ENCODE assay signal across 12 mouse cellular contexts in the genomic region with DNA sequence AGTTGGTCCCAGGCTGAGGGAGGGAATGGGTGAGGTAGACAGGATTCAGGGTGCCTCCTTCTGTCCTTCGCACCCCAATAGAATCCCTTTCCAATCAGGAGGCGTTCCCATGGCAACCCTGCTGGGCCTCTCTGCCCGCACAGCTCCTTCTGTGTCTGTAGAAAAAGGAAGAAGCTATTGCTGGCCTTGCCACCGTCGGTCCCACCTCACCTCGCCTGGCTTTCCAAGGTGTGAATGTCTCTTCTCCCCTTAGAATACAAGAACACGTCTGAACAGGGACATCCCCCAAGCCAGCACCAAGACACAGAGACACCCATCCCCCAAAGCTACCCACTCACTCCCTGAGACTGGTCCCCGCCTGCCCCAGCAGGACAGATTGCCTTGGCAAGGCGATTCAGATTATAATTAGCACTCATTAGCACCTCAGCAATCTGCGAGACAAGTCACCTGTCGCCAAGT. TPM values are rescaled to one million over a fixed set of nuclear protein-coding genes. Genes with fewer than 3 reads are reported as not detected.
DNase-seq lines count a peak whose midpoint lies in the region; ATAC-seq and TF ChIP-seq lines count a peak whose summit lies in the region.
"Had no signal": no experiment of that assay in that cellular context is flagged by ENCODE, and none has a peak within 500 bp of the region (broad histone marks: within the 10 kb centered on the region; RNA-seq: fewer than 3 reads in every experiment).

No protein-coding gene starts in this region.

- no peak for TF ChIP-seq CTCF in brain, embryonic 14.5 days (IDR thresholded peaks at IDR 0.05; ENCODE audit: borderline replicate concordance, extremely low read depth, insufficient read depth, insufficient read length)
- no peak for TF ChIP-seq CTCF in layer of hippocampus, adult 2 months (conservative IDR thresholded peaks at IDR 0.05)
- TF ChIP-seq CTCF in gastrocnemius, adult 2 months (IDR thresholded peaks at IDR 0.05), result no peak

- 3% methylated on average over 11 of the region's 11 CpGs for WGBS in forebrain, embryonic 13.5 days
- WGBS in midbrain, embryonic 13.5 days, result 6% methylated on average over 11 of the region's 11 CpGs

- no peaks in the 10 kb centered on the region for H3K9me3 ChIP-seq in forebrain, embryonic 13.5 days (replicated peaks)
- H3K9me3 ChIP-seq in midbrain, embryonic 13.5 days, result no peaks in the 10 kb centered on the region
- H3K9me3 ChIP-seq: G1E; heart, embryonic 15.5 days had no signal

- ATAC-seq in forebrain, embryonic 13.5 days, result peak; percentile 91
- ATAC-seq in midbrain, embryonic 13.5 days, result peak; percentile 34; the same call in 1 of the 2 replicates

- H3K9ac ChIP-seq in forebrain, embryonic 13.5 days, result no peak overlapping the region
- 0 out of 2 replicates have a peak overlapping the region, but pooled peaks have one; percentile 29 for H3K9ac ChIP-seq in midbrain, embryonic 13.5 days (replicated peaks)
- H3K9ac ChIP-seq: heart, embryonic 15.5 days had no signal

- intact Hi-C loops in gastrocnemius, adult 2 months (cut with DNase I), result no loop called here

- H3K27me3 ChIP-seq in forebrain, embryonic 13.5 days, result no peaks in the 10 kb centered on the region
- H3K27me3 ChIP-seq in midbrain, embryonic 13.5 days, result no peaks in the 10 kb centered on the region

- H3K27ac ChIP-seq in forebrain, embryonic 13.5 days, result peak overlapping the region; percentile 91
- peak overlapping the region; percentile 80 for H3K27ac ChIP-seq in layer of hippocampus, adult 2 months
- H3K27ac ChIP-seq in midbrain, embryonic 13.5 days, result peak overlapping the region; percentile 69
- H3K27ac ChIP-seq in gastrocnemius, adult 2 months, result no peak overlapping the region
- H3K27ac ChIP-seq: heart, embryonic 15.5 days had no signal

- H3K4me1 ChIP-seq in forebrain, embryonic 13.5 days, result peaks cover 74% of the 10 kb centered on the region
- H3K4me1 ChIP-seq in midbrain, embryonic 13.5 days (replicated peaks), result peaks cover 45% of the 10 kb centered on the region
- H3K4me1 ChIP-seq: heart, embryonic 15.5 days had no signal

- no peak for TF ChIP-seq POLR2A in brain, embryonic 14.5 days (IDR thresholded peaks at IDR 0.05; ENCODE audit: borderline replicate concordance, extremely low read depth, insufficient read depth, insufficient read length, poor library complexity, severe bottlenecking)

- peak overlapping the region; percentile 21 for H3K4me2 ChIP-seq in forebrain, embryonic 13.5 days
- H3K4me2 ChIP-seq in midbrain, embryonic 13.5 days (replicated peaks), result peak overlapping the region; percentile 10; the same call in 1 of the 2 replicates
- H3K4me2 ChIP-seq: heart, embryonic 15.5 days had no signal

- no peaks in the 10 kb centered on the region for H3K36me3 ChIP-seq in forebrain, embryonic 13.5 days (ENCODE audit: poor library complexity, severe bottlenecking)
- no peaks in the 10 kb centered on the region for H3K36me3 ChIP-seq in midbrain, embryonic 13.5 days
- H3K36me3 ChIP-seq: G1E; heart, embryonic 15.5 days had no signal

- no peak overlapping the region for H3K4me3 ChIP-seq in forebrain, embryonic 13.5 days
- no peak overlapping the region for H3K4me3 ChIP-seq in layer of hippocampus, adult 2 months
- no peak overlapping the region for H3K4me3 ChIP-seq in midbrain, embryonic 13.5 days (replicated peaks)
- H3K4me3 ChIP-seq in gastrocnemius, adult 2 months, result no peak overlapping the region
- H3K4me3 ChIP-seq: heart, embryonic 15.5 days had no signal

- DNase-seq in brain, embryonic 14.5 days (ENCODE audit: low read depth), result peak; percentile 96
- DNase-seq in layer of hippocampus, adult 2 months (ENCODE audit: low spot score in 2 of 2), result peak; percentile 73 to 84
- DNase-seq in kidney, adult 8-10 months, result no peak
- DNase-seq in adrenal gland, postnatal 25 days, result no peak
- DNase-seq in heart, adult 9 months (ENCODE audit: low spot score in 2 of 2), result no peak
- DNase-seq in gastrocnemius, adult 2 months, result no peak

RNA-seq across cellular contexts. Expression of a gene that starts 8.8 kb away (rescaled TPM):
- polyA plus RNA-seq in brain, embryonic 14.5 days (2012; rRNA removed), result 0.05 TPM in 1 of 2 replicates, not detected in the other
- polyA plus RNA-seq in forebrain, embryonic 13.5 days (2015; fragmentation: Nextera tagmentation; extraction: Ambion mirVana), result not detected in 2 replicates
- not detected for total RNA-seq in layer of hippocampus, adult 2 months (2021)
- polyA plus RNA-seq in midbrain, embryonic 13.5 days (2015; fragmentation: Nextera tagmentation; extraction: Ambion mirVana), result not detected in 2 replicates
- total RNA-seq in adrenal gland, postnatal 25 days (2021), result not detected in 2 replicates
- not detected for total RNA-seq in gastrocnemius, adult 2 months (2021)
- total RNA-seq: common myeloid progenitor, adult 5-6 weeks; G1E had no signal
- polyA plus RNA-seq: G1E; heart, embryonic 15.5 days; limb, embryonic 14.5 days had no signal

Comparison
In these comparisons a context has a peak if more than half of its experiments do, and no peak if none do; other contexts are left out.
1. DNase-seq: peak in brain, embryonic 14.5 days (single experiment) and layer of hippocampus, adult 2 months (2 of 2); none in kidney, adult 8-10 months (0 of 2), adrenal gland, postnatal 25 days (single experiment), heart, adult 9 months (0 of 2) and gastrocnemius, adult 2 months (single experiment).